Mouse (Mus musculus): ENCODE measurements around the gene Apol9a.

The Apol9a gene

DNA sequence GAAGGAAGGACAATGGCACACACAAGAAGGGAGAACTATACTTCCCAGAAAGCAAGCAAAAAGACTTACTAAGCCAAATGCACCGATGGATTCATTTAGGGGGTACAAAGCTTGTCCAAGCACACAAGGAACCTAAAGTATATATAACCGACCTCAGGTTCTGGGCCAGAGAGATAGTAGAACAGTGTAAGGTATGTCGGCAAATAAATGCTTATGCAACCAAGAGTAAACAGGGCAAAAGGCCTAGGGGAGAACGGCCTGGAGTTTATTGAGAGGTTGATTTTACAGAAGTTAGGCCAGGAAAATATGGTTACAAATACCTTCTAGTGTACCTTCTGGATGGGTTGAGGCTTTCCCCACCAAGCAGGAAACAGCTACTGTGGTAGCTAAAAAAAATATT, 33.5 kb downstream of the Apol9a start:
- no peak for DNase-seq (ENCODE audit: low spot score)

DNA sequence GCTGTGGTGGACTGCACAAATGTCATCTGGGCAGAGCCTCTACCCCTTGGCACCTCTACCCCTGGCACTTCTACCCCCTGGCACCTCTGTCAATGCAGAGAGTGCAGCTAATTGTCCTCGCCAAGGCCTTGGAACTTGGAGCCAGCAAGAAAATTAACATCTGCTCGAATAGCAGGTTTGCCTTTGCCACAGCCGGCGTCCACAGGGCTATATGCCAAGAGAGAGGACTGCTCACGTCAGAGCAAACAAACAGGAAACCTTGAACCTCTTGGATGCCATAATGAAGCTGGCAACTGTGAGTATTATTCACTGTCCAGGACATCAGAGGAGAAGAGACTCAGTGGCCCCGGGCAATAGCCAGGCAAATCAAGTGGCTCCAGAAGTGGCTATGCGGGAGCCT, 34.0 kb downstream of the Apol9a start:
- DNase-seq (ENCODE audit: low spot score): no peak

DNA sequence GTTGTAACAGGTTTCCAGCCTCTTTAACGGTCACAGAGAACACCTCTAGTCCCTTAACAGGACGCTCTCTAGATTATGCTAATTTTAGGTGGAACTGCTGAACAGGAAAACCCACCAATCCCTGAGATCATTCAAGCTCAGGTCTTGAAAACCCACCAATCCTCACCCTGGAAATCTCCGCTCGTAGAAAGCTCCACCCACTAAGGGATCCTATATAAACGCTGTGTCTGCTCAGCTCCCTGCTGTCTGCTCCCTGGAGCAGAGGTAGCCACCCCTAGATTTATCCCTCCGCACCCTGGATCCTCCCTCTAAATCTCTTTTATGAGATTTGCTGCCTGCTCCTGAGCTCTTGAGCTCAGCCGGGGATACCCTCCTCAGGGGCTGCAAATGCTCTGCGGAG, 40.3 kb downstream of the Apol9a start:
- DNase-seq (ENCODE audit: low spot score): no peak

DNA sequence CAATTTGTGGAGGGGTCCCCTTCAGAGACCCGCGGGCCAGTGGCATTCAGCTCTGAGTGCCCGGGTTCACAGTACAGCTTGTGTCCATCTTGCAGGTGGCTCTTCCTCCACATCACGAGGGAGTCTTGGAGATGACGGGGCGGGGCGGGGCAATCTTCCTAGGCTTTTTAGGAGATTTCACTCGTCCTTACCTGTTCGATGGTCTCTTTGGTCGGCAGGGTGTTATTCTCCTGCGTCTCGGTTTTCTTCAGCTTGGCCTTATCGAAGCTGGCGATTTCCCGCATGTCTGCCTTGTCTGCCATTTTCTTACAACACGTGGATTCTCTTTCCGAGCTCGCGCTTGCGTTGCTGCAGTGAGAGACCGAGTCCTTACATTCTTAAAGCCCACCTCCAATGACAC, 41.0 kb downstream of the Apol9a start:
- DNase-seq (ENCODE audit: low spot score): no peak

DNA sequence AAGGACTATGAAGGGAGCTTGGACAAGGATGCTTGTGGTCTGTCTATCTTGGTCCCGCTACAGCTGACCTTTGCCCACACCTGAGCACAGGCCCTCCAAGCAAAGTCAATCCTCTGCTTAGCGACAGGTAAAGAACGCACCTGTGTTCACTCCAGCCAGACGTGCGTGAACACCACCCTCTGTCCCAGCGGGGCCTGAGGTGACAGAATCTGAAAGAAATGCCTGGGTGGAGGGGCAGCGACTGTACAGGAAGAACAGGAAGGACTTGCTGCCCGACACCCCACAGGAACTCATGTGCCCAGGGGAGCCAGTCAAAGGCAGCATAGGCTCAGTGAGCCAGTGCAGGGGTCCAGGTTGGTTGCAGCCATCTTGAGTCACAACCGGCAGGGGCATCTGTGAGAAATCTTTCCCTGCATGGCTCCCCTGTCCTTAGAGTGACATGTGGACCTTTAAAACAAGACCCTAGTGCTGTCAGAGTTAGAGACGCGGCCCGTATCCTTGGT, 42.1 kb downstream of the Apol9a start:
- DNase-seq (ENCODE audit: low spot score): no peak

DNA sequence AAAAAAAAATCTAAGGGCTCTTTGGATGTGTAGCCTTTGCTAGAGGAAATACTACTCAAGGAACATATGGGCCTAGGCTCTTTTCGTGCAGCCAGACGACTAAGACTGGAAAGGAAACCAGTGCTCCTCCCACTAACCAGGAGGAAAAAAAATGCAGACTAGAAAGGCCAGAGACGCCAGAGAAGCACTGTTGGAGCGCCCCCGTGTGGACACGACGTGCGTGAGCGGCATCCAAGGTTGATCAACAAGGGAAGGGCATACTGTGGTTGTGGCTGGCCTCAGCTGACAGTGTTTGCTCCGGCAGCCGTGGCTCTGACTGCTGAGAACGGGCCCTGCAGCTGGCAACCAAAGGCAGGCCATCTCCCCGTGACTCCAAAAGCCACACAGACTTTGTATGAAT, 42.8 kb downstream of the Apol9a start:
- DNase-seq (ENCODE audit: low spot score): peak; percentile 97

DNA sequence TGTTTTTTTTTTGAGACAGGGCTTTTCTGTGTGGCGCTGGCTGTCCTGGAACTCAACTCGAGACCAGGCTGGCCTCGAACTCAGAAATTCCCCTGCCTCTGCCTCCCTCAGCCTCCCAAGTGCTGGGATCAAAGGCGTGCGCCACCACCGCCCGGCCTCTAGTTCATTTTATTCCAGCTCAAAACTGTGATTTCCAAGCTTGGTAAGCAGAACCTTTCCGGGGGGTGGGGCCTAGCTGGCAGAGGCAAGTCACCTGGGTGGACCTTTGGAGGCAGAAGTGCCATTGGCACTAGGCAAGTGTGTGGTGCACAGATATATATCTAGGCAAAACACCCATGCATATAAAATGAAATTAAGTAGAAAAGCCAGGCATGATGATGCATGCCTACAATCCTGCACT, 43.4 kb downstream of the Apol9a start:
- DNase-seq (ENCODE audit: low spot score): no peak

DNA sequence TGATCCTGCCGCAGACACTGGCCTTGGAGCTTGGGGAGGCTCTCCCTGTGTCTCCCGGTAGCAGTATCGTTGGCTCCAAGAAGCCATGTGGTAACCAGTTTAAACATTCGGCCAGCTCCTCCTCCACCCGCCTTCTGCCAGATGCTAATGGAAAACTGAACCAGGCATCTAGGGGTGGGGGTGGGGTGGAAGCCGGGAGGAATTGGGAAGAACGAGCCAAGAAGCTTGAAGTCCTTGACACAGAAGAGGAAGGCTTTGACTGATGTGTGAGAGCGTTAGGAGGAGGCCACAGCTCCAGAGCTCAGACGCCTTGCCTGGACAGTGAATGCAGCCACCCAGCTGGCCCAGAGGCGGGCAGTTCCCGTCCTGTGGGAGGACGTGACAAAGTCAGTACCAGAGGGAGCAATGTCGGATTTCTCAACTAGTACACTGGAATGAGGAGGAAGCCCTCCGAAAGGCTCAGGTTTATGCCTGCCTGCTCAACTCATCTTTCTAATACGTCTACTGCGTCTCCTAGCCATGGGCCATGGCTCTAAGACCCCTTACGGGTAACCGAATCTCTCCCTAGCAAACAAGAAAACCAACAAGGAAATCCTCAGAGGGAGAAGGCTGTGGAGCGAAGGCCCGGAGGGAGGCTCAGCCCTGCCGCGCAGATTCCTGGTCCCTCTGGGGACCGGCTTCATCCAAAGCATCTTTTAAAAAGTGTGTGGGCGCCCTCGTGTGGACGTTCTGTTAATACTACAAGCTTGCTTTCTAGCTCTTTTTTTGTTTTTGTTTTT, 44.0 kb downstream of the Apol9a start:
- DNase-seq (ENCODE audit: low spot score): peak; percentile 96

DNA sequence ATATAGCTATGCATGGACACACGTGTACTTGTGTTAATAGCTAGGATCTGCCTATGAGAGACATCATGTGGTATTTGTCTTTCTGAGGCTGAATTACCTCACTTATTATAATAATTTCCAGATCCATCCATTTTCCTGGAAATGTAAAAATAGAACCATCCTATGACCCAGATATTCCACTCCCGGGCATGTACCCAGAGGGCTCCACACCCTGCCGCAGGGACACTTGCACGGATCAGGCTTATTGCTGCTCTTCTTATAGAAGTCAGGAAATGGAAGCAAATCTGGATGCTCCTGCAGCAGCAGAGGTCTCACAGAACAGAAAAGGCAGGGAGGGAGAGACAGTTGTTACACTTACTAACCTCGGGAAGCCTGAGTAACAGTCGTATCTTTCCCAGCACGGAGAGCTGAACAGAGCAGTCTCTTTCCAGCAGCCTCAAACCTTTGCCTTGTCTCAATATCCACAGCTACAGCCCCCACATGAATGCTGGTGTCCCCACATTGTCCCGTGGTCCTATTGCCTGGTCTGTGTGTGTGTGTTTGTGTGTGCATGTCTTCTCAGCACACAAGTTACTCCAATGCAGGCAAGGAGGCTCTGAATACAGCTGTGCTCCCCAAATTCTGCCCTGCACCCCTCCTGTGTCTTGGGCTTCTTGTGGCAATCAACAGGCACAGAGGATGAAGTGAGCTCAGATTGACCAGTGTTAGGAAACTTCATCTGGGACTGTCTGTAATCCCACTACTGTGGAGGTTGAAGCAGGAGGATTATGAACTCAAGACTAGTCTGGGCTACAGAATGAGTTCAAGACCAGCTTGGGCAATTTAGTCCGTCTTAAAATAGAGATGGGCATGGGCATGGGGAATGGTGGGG, 45.0 kb downstream of the Apol9a start:
- DNase-seq (ENCODE audit: low spot score): no peak

DNA sequence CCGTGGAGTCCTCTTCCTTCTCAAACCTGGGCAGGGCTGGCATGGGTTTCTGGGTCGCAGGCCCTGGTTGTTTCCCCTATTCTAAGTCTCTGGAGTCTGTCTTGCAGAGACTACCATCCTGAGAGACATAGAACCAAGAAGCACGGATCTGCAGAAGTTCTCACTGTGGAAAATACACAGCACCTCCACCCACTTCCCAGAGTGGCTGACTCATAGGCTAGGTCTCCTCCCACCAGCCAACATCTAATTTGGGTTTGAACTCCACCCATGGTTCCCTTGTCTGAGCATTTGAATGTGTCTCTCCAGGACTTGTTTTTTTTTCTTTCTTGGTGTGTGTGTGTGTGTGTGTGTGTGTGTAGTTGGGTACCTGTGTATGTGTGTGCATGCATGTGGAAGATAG, 46.9 kb downstream of the Apol9a start:
- no peak for DNase-seq (ENCODE audit: low spot score)

DNA sequence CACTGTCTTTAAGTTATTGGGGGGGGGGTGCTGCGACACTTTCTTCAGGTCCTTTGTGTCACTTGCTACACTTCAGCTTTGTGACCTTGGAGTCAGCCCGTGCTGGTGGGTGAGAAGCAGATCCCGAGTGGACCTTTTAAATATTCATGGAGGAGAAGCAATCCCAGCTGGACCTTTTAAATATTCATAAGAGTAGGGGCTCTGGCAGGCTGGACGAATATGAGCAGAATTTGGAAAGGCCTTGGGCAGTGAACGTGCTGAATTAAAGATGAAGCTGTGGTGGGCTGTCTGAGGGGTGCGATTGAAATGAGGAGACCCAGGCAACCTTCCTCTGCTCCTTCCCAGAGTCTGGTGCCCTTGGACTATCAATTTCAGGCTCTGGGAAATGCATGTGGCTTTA, 47.4 kb downstream of the Apol9a start:
- DNase-seq (ENCODE audit: low spot score): no peak

DNA sequence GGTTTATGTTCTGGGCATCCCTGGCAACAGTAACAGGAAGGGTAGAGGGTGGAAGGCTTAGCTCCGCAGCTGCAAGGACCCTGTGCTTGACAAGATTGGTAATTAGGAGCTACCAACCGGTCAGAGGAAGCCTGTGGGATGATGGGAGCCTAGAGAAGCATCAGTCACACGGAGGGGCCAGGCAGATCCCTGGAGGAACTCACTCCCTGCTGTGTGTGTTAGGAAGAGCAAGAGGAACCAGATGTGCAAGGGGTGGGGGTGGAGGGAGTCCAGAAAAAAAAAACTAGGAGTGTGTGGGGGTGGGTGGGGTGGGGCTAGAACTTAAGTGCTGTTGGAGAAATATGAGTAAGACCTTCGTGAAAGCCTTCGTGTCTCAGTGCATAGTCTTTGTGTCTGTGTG, 48.0 kb downstream of the Apol9a start:
- no peak for DNase-seq (ENCODE audit: low spot score)

DNA sequence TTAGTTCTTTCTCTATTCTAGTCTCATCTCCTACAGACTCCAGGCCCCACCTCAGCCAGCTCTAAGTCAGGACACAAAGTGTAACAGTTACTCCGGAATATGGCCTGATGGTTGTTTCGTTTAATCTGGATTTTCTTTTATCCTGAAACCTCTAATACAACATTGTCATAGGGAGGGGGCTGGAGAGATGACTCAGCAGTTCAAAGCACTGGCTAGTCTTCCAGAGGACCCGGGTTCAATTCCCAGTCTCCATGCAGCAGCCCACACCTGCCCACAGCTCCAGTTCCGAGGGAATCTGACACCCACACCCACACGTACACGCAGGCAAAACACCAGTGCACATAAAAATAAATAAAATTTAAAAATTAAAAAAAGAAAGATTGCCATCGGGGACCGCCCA, 51.0 kb downstream of the Apol9a start:
- no peak for DNase-seq (ENCODE audit: low spot score)

DNA sequence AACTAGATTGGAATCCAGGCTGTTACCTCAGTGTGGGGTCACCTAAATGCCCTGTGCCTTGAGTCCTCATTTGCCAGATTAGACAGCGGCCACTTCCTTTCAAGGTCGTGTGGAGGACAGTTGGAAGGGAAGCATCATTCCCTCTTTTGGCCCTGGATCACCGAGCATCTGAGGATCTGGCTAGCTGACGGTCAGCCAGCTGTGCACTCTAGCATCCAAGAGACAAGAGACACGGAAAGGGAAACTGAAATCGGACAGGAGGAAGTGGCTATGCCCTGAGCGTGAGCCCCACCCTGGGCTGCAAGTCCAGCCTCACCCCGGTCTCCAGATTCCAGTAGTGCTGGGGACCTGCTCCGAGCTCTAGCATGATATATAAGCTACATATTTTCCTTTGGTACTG, 51.4 kb downstream of the Apol9a start:
- DNase-seq (ENCODE audit: low spot score): no peak

DNA sequence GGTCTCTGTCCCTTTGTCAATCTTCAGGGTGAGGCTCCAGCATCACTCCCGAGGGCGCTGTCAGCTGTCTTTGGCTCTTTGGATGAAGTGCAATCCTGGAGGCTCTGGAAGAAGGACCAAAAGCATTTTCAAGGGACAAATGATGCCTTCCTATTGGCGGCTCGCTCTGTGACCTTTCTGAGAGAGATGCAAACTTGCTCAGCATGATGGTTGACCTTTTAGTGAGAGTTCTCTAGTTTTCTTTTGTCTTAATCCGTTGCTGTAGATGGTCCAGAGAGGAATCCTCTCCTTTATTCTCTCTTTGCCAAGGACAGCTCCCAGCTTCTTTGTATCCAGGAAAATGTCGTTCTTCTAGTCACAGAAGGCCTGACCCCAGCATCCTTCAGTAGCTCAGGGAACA, 51.9 kb downstream of the Apol9a start:
- no peak for DNase-seq (ENCODE audit: low spot score)

DNA sequence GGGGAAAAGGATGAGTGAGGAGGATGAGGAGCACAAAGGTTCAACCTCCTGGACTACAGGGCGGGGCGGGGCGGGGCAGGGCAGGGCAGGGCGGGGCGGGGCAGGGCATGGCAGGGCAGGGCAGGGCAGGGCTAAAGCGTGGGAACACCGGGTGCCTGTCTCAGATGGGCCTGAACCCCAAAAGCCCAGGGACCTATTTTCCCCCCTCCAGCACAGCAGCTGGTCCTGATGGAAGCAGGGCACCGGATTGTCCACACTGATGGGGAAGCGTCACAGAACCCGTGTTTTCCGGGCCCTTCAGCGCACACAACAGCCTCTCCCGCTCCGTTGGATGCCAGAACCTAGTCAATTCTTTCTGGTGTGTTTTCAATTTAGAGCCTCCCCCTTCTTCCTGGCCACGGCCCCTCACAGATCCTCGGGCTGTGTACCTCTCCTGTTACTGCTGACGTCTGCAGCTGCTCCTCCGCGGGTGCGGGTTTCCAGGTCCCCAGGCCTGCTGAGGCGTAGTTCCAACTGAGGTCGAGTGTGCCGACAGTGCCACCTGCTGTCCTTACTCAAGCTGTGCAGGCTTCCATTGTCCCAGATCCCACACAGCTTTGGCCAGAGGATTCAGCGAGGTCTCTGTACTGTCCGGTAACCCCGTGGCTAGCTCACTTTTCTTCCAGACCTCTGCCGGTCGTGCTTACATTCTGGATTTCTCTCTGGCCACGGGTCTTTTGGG, 52.5 kb downstream of the Apol9a start:
- DNase-seq (ENCODE audit: low spot score): peak; percentile 96

DNA sequence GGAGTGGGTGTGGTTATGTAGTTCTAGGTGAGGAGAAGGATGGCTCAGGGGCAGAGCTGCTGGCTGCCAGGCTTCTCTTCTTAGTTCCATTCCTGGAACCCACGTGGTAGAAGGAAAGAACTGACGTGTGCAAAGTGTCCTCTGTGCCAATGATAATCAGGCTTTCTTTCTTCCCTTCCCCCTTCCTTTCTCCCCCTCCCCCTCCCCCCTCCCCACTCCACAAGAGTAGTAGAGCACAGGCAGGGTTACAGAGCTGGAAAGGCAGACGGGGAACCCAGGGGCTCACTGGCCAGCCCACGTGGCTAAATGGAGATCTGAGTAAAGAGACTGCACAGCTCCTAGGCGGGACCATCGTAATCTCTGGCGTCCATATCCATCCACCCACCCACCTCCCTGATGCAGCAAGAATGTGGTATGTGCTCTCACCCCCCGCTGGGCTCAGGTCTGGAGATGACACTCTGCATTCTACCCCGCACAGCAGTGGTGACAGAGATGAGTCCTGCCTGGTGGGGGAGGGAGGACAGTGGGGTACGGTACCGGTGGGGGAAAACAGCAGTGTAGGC, 54.6 kb downstream of the Apol9a start:
- no peak for DNase-seq (ENCODE audit: low spot score)

DNA sequence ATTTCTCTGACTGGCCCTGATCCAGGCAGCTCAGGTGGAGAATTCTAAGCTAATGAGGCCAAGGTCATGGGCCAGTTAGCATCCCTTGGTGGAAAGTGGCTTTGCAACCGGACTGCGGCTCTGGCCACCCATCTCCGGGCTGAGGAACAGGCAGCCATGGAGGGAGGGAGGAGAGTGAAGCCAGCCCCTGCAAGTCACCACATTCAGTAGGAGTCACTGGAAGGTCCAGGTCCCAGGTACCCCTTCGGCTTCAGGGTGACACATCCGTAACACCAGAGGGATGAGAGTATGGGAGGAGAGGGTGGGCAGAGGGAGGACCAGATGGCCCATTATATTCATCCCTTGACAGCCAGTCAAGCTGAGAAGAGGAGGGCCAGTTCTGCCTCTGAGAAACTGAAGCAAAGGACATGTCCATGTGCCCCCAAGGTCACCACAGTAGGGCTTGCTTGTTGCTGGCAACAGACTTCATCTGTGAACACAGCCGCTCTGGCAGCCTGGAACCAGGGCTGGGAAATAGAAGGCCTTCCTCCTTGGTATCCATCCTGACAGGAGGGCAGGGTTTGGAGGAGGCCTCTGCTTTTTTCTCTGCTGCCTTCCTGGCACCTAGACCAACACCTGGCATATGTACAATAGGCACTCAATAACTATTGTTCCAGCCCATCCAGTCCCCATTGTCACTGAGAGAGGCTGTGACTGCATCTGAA, 55.9 kb downstream of the Apol9a start:
- no peak for DNase-seq (ENCODE audit: low spot score)

DNA sequence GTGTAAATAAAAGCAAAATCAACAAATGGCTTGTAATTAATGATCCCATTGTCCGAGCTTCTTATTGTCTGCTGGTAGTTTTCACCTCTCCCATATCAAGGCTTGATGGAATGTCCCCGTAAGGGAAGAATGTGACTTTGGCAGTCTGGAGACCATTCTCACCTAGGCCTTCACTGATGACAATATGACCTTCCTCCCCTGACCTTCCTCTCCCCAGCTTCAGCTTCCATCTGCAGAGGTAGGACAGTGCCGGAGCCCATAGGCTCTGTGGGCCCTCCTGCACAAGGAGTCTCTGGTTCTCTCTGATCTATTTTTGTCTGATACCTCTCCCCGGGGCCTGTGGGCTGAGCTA, 56.5 kb downstream of the Apol9a start:
- DNase-seq (ENCODE audit: low spot score): no peak

Measured in retina, embryonic 14.5 days (tissue).